Mouse (Mus musculus) MEL (cell line): ENCODE measurements around the gene Zc3h10. TPM values are rescaled to one million over a fixed set of nuclear protein-coding genes. Genes with fewer than 3 reads are reported as not detected.

Source experiments
- DNase-seq: peaks from one replicate; pipeline ENCODE4 v3.0.0; 2011; ENCODE audit warnings: low read depth, low spot score
- H3K27ac ChIP-seq: 2 replicates; pipeline ENCODE4 v1.5.1; 2012; ENCODE audit warnings: low read depth, mild to moderate bottlenecking, control low read depth, low read length, moderate library complexity; ENCODE audit not compliant: control insufficient read depth
- H3K27me3 ChIP-seq, 2 experiments: fragments of 150-350 bp in 1 of 2; sonication (generic) in 1 of 2; 2 replicates each; pipeline ENCODE4 v1.6.1; 2012; ENCODE audit warnings: low read length in 2 of 2, mild to moderate bottlenecking in 2 of 2, improper control_type of control experiment in 1 of 2, moderate library complexity in 1 of 2; ENCODE audit not compliant: insufficient read depth in 2 of 2, control insufficient read depth in 1 of 2
- H3K36me3 ChIP-seq, 2 experiments: 2 replicates each; pipeline ENCODE4 v1.6.1; 2012 to 2014; ENCODE audit warnings: low read length in 2 of 2, improper control_type of control experiment in 1 of 2, inconsistent platforms in 1 of 2, mild to moderate bottlenecking in 1 of 2; ENCODE audit not compliant: insufficient read depth in 2 of 2, control insufficient read depth in 1 of 2
- H3K4me1 ChIP-seq, 2 experiments: fragments of 150-350 bp in 1 of 2; sonication (generic) in 1 of 2; 2 replicates each; pipeline ENCODE4 v1.6.1; 2012; ENCODE audit warnings: low read length in 2 of 2, improper control_type of control experiment in 1 of 2, mild to moderate bottlenecking in 1 of 2; ENCODE audit not compliant: insufficient read depth in 2 of 2, control insufficient read depth in 1 of 2
- H3K4me3 ChIP-seq, 2 experiments: fragments of 150-350 bp in 1 of 2; sonication (generic) in 1 of 2; 2 replicates each; pipeline ENCODE4 v1.5.1; 2012; ENCODE audit warnings: low read depth in 2 of 2, low read length in 2 of 2, mild to moderate bottlenecking in 2 of 2, moderate library complexity in 2 of 2, control low read depth in 1 of 2, improper control_type of control experiment in 1 of 2; ENCODE audit not compliant: control insufficient read depth in 1 of 2, insufficient read depth in 1 of 2
- H3K79me2 ChIP-seq: 2 replicates; pipeline ENCODE4 v1.6.1; 2012; ENCODE audit warnings: mild to moderate bottlenecking, low read length, moderate library complexity; ENCODE audit not compliant: control insufficient read depth, poor library complexity, insufficient read depth
- H3K9ac ChIP-seq: 2 replicates; pipeline ENCODE4 v1.6.1; 2012; ENCODE audit warnings: low read depth, mild to moderate bottlenecking, control low read depth, low read length, moderate library complexity; ENCODE audit not compliant: control insufficient read depth, poor library complexity, severe bottlenecking
- H3K9me3 ChIP-seq: fragments of 150-350 bp; sonication (generic); replicated peaks from 2 replicates; pipeline ENCODE4 v1.6.1; 2012; ENCODE audit warnings: mild to moderate bottlenecking, low read length, improper control_type of control experiment, moderate library complexity; ENCODE audit not compliant: insufficient read depth
- CHD1 ChIP-seq: IDR thresholded peaks from 2 replicates; pipeline ENCODE4 v1.6.1; 2012; ENCODE audit warnings: low read depth, mild to moderate bottlenecking, inconsistent platforms, low read length, improper control_type of control experiment
- CHD2 ChIP-seq: IDR thresholded peaks from 2 replicates; pipeline ENCODE4 v1.6.1; 2011; ENCODE audit warnings: low read length, improper control_type of control experiment
- CTCF ChIP-seq, 3 experiments: IDR thresholded peaks in 2 of 3; conservative IDR thresholded peaks in 1 of 3; 2 replicates each; pipeline ENCODE4 v1.5.1; 2011 to 2012; ENCODE audit warnings: low read length in 3 of 3, low read depth in 2 of 3, mild to moderate bottlenecking in 2 of 3, improper control_type of control experiment in 1 of 3, inconsistent platforms in 1 of 3, mixed read lengths in 1 of 3, moderate library complexity in 1 of 3; ENCODE audit not compliant: control insufficient read depth in 1 of 3, insufficient read depth in 1 of 3, poor library complexity in 1 of 3, severe bottlenecking in 1 of 3
- E2F4 ChIP-seq: IDR thresholded peaks from 2 replicates; pipeline ENCODE4 v1.6.1; 2011; ENCODE audit warnings: low read depth, low read length, improper control_type of control experiment, borderline replicate concordance
- EP300 ChIP-seq, 2 experiments: IDR thresholded peaks; 2 replicates each; pipeline ENCODE4 v1.6.1; 2011; ENCODE audit warnings: improper control_type of control experiment in 2 of 2, low read length in 2 of 2, low read depth in 1 of 2, mild to moderate bottlenecking in 1 of 2
- ETS1 ChIP-seq: IDR thresholded peaks from 2 replicates; pipeline ENCODE4 v1.6.1; 2012; ENCODE audit warnings: low read depth, mild to moderate bottlenecking, inconsistent platforms, low read length, improper control_type of control experiment, moderate library complexity
- GATA1 ChIP-seq: IDR thresholded peaks from 2 replicates; pipeline ENCODE4 v1.6.1; 2011; ENCODE audit warnings: low read depth, low read length, improper control_type of control experiment
- HCFC1 ChIP-seq: IDR thresholded peaks from 2 replicates; pipeline ENCODE4 v1.6.1; 2012; ENCODE audit warnings: low read depth, mild to moderate bottlenecking, inconsistent platforms, low read length, improper control_type of control experiment, moderate library complexity
- KAT2A ChIP-seq: conservative IDR thresholded peaks from 2 replicates; pipeline ENCODE4 v1.6.1; 2012; ENCODE audit warnings: low read depth, low read length, improper control_type of control experiment, inconsistent platforms
- MAFK ChIP-seq: IDR thresholded peaks from 2 replicates; pipeline ENCODE4 v1.6.1; 2011; ENCODE audit warnings: low read depth, mild to moderate bottlenecking, low read length, improper control_type of control experiment, borderline replicate concordance
- MAZ ChIP-seq: IDR thresholded peaks from 2 replicates; pipeline ENCODE4 v1.6.1; 2012; ENCODE audit warnings: low read depth, mild to moderate bottlenecking, inconsistent platforms, low read length, improper control_type of control experiment
- MEF2A ChIP-seq: IDR thresholded peaks from 2 replicates; pipeline ENCODE4 v1.6.1; 2014; ENCODE audit warnings: low read depth, mild to moderate bottlenecking, inconsistent platforms, low read length, improper control_type of control experiment; ENCODE audit not compliant: poor library complexity, insufficient replicate concordance, severe bottlenecking; ENCODE audit errors: extremely low read depth
- MYB ChIP-seq: IDR thresholded peaks from 2 replicates; pipeline ENCODE4 v1.6.1; 2011; ENCODE audit warnings: mild to moderate bottlenecking, low read depth, low read length, improper control_type of control experiment
- MYC ChIP-seq: IDR thresholded peaks from 2 replicates; pipeline ENCODE4 v1.6.1; 2011; ENCODE audit warnings: low read depth, mild to moderate bottlenecking, low read length, improper control_type of control experiment, moderate library complexity
- NRF1 ChIP-seq: IDR thresholded peaks from 2 replicates; pipeline ENCODE4 v1.6.1; 2014; ENCODE audit warnings: low read depth, mild to moderate bottlenecking, inconsistent platforms, low read length, improper control_type of control experiment, moderate library complexity; ENCODE audit not compliant: poor library complexity, insufficient read depth, severe bottlenecking
- POLR2AphosphoS2 ChIP-seq: IDR thresholded peaks from 2 replicates; pipeline ENCODE4 v1.6.1; 2011; ENCODE audit warnings: low read length, improper control_type of control experiment
- POLR2AphosphoS5 ChIP-seq: IDR thresholded peaks from 2 replicates; pipeline ENCODE4 v1.6.1; 2012; ENCODE audit warnings: low read depth, borderline replicate concordance, mild to moderate bottlenecking, inconsistent platforms, low read length, moderate library complexity, mixed read lengths
- RAD21 ChIP-seq: IDR thresholded peaks from 2 replicates; pipeline ENCODE4 v1.6.1; 2011; ENCODE audit warnings: mild to moderate bottlenecking, low read depth, low read length, improper control_type of control experiment
- SIN3A ChIP-seq: IDR thresholded peaks from 2 replicates; pipeline ENCODE4 v1.6.1; 2012; ENCODE audit warnings: low read length, improper control_type of control experiment, inconsistent platforms
- SMC3 ChIP-seq: IDR thresholded peaks from 2 replicates; pipeline ENCODE4 v1.6.1; 2011; ENCODE audit warnings: low read depth, low read length, improper control_type of control experiment
- TAL1 ChIP-seq: IDR thresholded peaks from 2 replicates; pipeline ENCODE4 v1.6.1; 2012; ENCODE audit warnings: mild to moderate bottlenecking, inconsistent platforms, low read length, moderate library complexity, mixed read lengths
- TBP ChIP-seq: IDR thresholded peaks from 2 replicates; pipeline ENCODE4 v1.8.0; 2011; ENCODE audit warnings: low read depth, low read length, improper control_type of control experiment
- TCF12 ChIP-seq: IDR thresholded peaks from 2 replicates; pipeline ENCODE4 v1.6.1; 2014; ENCODE audit warnings: low read depth, mild to moderate bottlenecking, inconsistent platforms, low read length, improper control_type of control experiment, moderate library complexity
- UBTF ChIP-seq: IDR thresholded peaks from 2 replicates; pipeline ENCODE4 v1.6.1; 2012; ENCODE audit warnings: low read depth, mild to moderate bottlenecking, inconsistent platforms, low read length, improper control_type of control experiment, moderate library complexity, borderline replicate concordance; ENCODE audit not compliant: insufficient read depth
- USF1 ChIP-seq: IDR thresholded peaks from 2 replicates; pipeline ENCODE4 v1.6.1; 2014; ENCODE audit warnings: low read depth, mild to moderate bottlenecking, inconsistent platforms, low read length, improper control_type of control experiment, moderate library complexity
- USF2 ChIP-seq, 2 experiments: IDR thresholded peaks; 2 replicates each; pipeline ENCODE4 v1.6.1; 2011 to 2012; ENCODE audit warnings: improper control_type of control experiment in 2 of 2, low read length in 2 of 2, borderline replicate concordance in 1 of 2, inconsistent platforms in 1 of 2, low read depth in 1 of 2, mild to moderate bottlenecking in 1 of 2; ENCODE audit not compliant: insufficient read depth in 1 of 2
- ZC3H11A ChIP-seq: IDR thresholded peaks from 2 replicates; pipeline ENCODE4 v1.6.1; 2012; ENCODE audit warnings: low read depth, mild to moderate bottlenecking, inconsistent platforms, low read length, improper control_type of control experiment
- ZKSCAN1 ChIP-seq: IDR thresholded peaks from 2 replicates; pipeline ENCODE4 v1.6.1; 2012; ENCODE audit warnings: low read depth, mild to moderate bottlenecking, inconsistent platforms, low read length, improper control_type of control experiment, moderate library complexity
- ZMIZ1 ChIP-seq: IDR thresholded peaks from 2 replicates; pipeline ENCODE4 v1.6.1; 2012; ENCODE audit warnings: low read depth, mild to moderate bottlenecking, inconsistent platforms, low read length, improper control_type of control experiment, moderate library complexity
- ZNF384 ChIP-seq: IDR thresholded peaks from 2 replicates; pipeline ENCODE4 v1.6.1; 2012; ENCODE audit warnings: low read depth, mild to moderate bottlenecking, inconsistent platforms, low read length, improper control_type of control experiment
- polyA plus RNA-seq, 2 experiments: library from polyadenylated mRNA; stranded (reverse) in 1 of 2; unstranded in 1 of 2; fragments of >175 nt in 1 of 2; fragments of >200 nt in 1 of 2; gene quantifications; 2 replicates each; pipeline versions ENCODE4 v1.2.1 to v1.2.4; 2012; ENCODE audit warnings: low replicate concordance in 2 of 2, low read depth in 1 of 2; ENCODE audit not compliant: insufficient read length in 2 of 2, insufficient read depth in 1 of 2, missing spikeins in 1 of 2
- total RNA-seq: library from RNA; depleted of rRNA; stranded (reverse); fragments of 300-350 nt; gene quantifications from 2 replicates; pipeline ENCODE4 v1.2.3, GENCODE M21; 2012

The Zc3h10 gene
- total and polyA plus RNA-seq, 3 experiments: 14.6 to 17.3 TPM; not detected in 1

DNA sequence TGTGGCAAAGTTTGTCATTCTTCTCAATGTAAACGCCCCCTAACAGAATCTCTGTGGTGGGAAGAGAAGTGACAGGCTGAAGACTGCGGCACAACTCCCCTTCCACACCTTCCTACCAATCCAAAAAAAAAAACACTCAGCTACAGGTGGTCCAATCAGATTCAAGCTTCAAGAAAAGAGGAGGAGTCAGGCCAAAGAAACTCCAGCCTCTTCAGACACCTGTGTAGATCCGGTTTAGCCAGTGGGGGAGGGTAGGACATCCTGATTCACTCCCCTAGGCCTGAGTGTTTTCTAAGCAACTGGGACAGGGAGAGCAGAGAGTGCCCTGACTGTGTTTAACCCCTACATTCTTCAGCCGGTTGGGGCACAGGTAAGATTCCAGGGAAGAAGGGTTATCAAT lies 36.8 kb upstream of the Zc3h10 start:
- Histone ChIP-seq H3K79me2 (no peaks in the 10 kb centered on the region), H3K27ac (no peak overlapping the region), H3K9me3 (no peaks in the 10 kb centered on the region), H3K9ac (no peak overlapping the region), H3K4me1 (no peaks in the 10 kb centered on the region), H3K4me3 (no peak overlapping the region), H3K36me3 (no peaks in the 10 kb centered on the region), H3K27me3 (peaks cover 2 to 9% of the 10 kb centered on the region in 2 experiments)
- DNase-seq: no peak
- TF ChIP-seq CHD2 (no peak), POLR2AphosphoS2 (no peak)

DNA sequence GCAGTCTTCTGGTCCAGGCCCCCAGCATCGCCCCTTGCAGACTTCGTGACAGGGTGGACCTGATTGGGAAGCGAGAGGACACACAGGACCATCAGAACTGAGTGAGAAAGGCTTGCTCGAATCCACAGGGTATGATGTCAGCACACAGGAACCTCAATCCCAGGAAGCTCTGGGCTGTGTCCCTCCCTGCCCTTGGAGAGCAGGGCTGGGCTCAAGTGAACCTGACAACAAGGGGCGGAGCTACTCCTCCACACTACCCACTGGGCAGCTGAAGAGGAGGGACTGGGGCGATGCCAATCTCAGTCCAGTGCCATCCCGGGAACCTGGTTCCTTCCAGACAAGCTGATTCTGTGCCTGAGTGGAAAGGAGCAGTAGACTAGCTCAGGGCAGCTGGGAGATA lies 36.1 kb upstream of the Zc3h10 start:
- DNase-seq: no peak

GRCm38 (mm10) chr10:128579731-128580130 lies 32.2 kb upstream of the Zc3h10 start:
- Histone ChIP-seq H3K27ac (no peak overlapping the region), H3K36me3 (no peaks in the 10 kb centered on the region), H3K9ac (no peak overlapping the region), H3K79me2 (no peaks in the 10 kb centered on the region), H3K9me3 (no peaks in the 10 kb centered on the region), H3K4me1 (no peaks in the 10 kb centered on the region), H3K27me3 (peaks cover 0 to 7% of the 10 kb centered on the region in 2 experiments; a peak in 3 of 4 replicates), H3K4me3 (no peak overlapping the region)
- DNase-seq: no peak
- TF ChIP-seq POLR2AphosphoS2 (no peak), MEF2A (no peak), ZMIZ1 (no peak), EP300 (IDR thresholded peaks at IDR 0.05; ENCODE audit: low read depth in 1 of 2, low read length in 2 of 2) (no peak), GATA1 (no peak), MYC (no peak), ZKSCAN1 (no peak), ETS1 (no peak), TAL1 (no peak), SMC3 (no peak), RAD21 (no peak), HCFC1 (no peak), SIN3A (no peak), MYB (no peak), KAT2A (no peak), TCF12 (no peak)

More for the DNA sequence above, 36.1 kb upstream of the Zc3h10 start:
- Histone ChIP-seq H3K4me1 (no peaks in the 10 kb centered on the region), H3K9me3 (no peaks in the 10 kb centered on the region), H3K27me3 (peaks cover 0 to 7% of the 10 kb centered on the region in 2 experiments), H3K79me2 (no peaks in the 10 kb centered on the region), H3K4me3 (no peak overlapping the region), H3K27ac (no peak overlapping the region), H3K36me3 (no peaks in the 10 kb centered on the region), H3K9ac (no peak overlapping the region)
- TF ChIP-seq MAFK (no peak), RAD21 (no peak), E2F4 (no peak), HCFC1 (no peak), TBP (no peak), UBTF (no peak), TCF12 (no peak), USF1 (no peak), ZMIZ1 (no peak), CHD1 (no peak), CHD2 (no peak), CTCF (IDR thresholded peaks at IDR 0.05 in 2 of 3, conservative IDR thresholded peaks at IDR 0.05 in 1 of 3; ENCODE audit: control insufficient read depth in 1 of 3, insufficient read depth in 1 of 3, low read depth in 2 of 3, low read length in 3 of 3, poor library complexity in 1 of 3, severe bottlenecking in 1 of 3) (no peak), USF2 (IDR thresholded peaks at IDR 0.05; ENCODE audit: borderline replicate concordance in 1 of 2, insufficient read depth in 1 of 2, low read depth in 1 of 2, low read length in 2 of 2) (no peak), SMC3 (no peak), NRF1 (no peak), POLR2AphosphoS5 (no peak), ZNF384 (no peak), ZC3H11A (no peak), MEF2A (no peak), MAZ (no peak)
